Mouse (Mus musculus) ES-Bruce4 (cell line): ENCODE measurements around the gene Hmgcs1. TPM values are rescaled to one million over a fixed set of nuclear protein-coding genes. Genes with fewer than 3 reads are reported as not detected.
"Not testable (repeated sequence)": the region's sequence is repeated elsewhere in the genome, so short reads cannot be mapped to it uniquely, and the experiment has no call there.

Experiments
- H3K27ac ChIP-seq: 2 replicates; pipeline ENCODE4 v1.5.1; 2012; ENCODE audit warnings: low read length, inconsistent platforms; ENCODE audit not compliant: insufficient read depth
- H3K27me3 ChIP-seq: 2 replicates; pipeline ENCODE4 v1.6.1; 2012; ENCODE audit warnings: mild to moderate bottlenecking, low read length, inconsistent platforms; ENCODE audit not compliant: control insufficient read depth, poor library complexity, insufficient read depth, severe bottlenecking
- H3K36me3 ChIP-seq: 2 replicates; pipeline ENCODE4 v1.6.1; 2012; ENCODE audit warnings: inconsistent platforms, mild to moderate bottlenecking, low read length, moderate library complexity; ENCODE audit not compliant: control insufficient read depth, poor library complexity, insufficient read depth, severe bottlenecking
- H3K4me1 ChIP-seq: one replicate; pipeline ENCODE4 v1.8.1; 2011; ENCODE audit warnings: low read length; ENCODE audit not compliant: control insufficient read depth, insufficient read depth
- H3K4me3 ChIP-seq: 2 replicates; pipeline ENCODE4 v1.5.1; 2011; ENCODE audit warnings: low read depth, mild to moderate bottlenecking, low read length
- H3K9ac ChIP-seq: 2 replicates; pipeline ENCODE4 v1.6.1; 2012; ENCODE audit warnings: low read depth, mild to moderate bottlenecking, inconsistent platforms; ENCODE audit not compliant: poor library complexity, severe bottlenecking
- H3K9me3 ChIP-seq: replicated peaks from 2 replicates; pipeline ENCODE4 v1.6.1; 2012; ENCODE audit warnings: mild to moderate bottlenecking, low read length, inconsistent platforms; ENCODE audit not compliant: control insufficient read depth, poor library complexity, insufficient read depth, severe bottlenecking
- CTCF ChIP-seq: IDR thresholded peaks from one replicate; pipeline ENCODE4 v1.8.1; 2011; ENCODE audit warnings: low read depth, low read length
- EP300 ChIP-seq: IDR thresholded peaks from 2 replicates; pipeline ENCODE4 v1.6.1; 2011; ENCODE audit warnings: low read depth, low read length; ENCODE audit not compliant: insufficient read depth
- POLR2A ChIP-seq: IDR thresholded peaks from one replicate; pipeline ENCODE4 v1.8.1; 2011; ENCODE audit warnings: low read length; ENCODE audit not compliant: insufficient read depth
- polyA plus RNA-seq: library from polyadenylated mRNA; stranded (reverse); fragments of >200 nt; gene quantifications from 2 replicates; pipeline ENCODE4 v1.2.4, GENCODE M21; 2011; ENCODE audit warnings: low read depth; ENCODE audit not compliant: missing spikeins, insufficient read depth, insufficient read length

Hmgcs1 gene
- polyA plus RNA-seq, 1 experiment: 300 TPM

DNA sequence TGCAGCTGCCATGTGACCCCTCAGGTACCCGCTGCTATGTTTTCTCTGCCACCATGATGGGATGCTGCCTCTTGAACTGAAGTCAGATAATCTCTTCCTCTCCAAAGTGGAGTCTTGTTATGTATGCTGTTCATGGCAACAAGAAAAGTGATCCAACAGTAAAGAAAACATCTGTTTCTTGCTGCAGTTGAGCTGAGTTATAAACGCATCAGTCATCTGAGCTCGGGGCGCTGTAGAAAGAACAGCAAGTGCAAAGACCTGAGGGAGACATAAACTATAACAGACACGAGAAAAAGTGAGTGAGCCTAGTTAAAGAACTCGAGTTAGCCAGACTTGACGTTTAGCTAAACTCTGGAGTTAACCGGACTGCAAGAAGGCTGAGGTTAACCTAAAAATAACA lies 11.4 kb upstream of the Hmgcs1 start:
- H3K4me3 ChIP-seq: no peak overlapping the region
- H3K4me1 ChIP-seq: no peaks in the 10 kb centered on the region
- H3K27me3 ChIP-seq: no peaks in the 10 kb centered on the region
- no peak overlapping the region for H3K27ac ChIP-seq
- H3K9ac ChIP-seq: no peak overlapping the region
- TF ChIP-seq EP300: no peak
- no peak for TF ChIP-seq POLR2A
- no peak for TF ChIP-seq CTCF
- H3K36me3 ChIP-seq: no peaks in the 10 kb centered on the region
- H3K9me3 ChIP-seq: 0 out of 2 replicates have a peak, but pooled peaks cover 2% of the 10 kb centered on the region

DNA sequence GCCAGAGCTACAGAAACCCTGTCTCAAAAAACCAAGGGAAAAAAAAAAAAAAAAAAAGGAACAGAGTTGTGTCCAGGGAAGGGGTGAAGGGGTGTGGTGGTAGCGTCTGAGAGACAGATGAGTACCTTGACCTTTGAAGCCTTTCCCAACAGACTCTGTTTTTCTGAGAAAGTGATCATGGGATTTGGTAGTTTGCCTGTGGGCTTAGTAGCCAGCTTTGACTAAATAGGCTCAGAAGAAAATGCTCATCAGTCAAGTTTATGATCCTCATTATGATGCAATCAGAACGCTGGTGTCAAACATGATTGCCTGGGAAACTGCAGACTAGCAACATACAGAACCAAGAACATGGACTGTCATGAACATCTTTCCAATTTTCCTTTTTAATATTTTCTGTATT lies 10.5 kb upstream of the Hmgcs1 start:
- TF ChIP-seq POLR2A (no peak), CTCF (no peak), EP300 (no peak)
- H3K9ac ChIP-seq: no peak overlapping the region
- no peaks in the 10 kb centered on the region for H3K36me3 ChIP-seq
- no peak overlapping the region for H3K4me3 ChIP-seq
- no peaks in the 10 kb centered on the region for H3K4me1 ChIP-seq
- no peaks in the 10 kb centered on the region for H3K9me3 ChIP-seq
- H3K27me3 ChIP-seq: no peaks in the 10 kb centered on the region
- no peak overlapping the region for H3K27ac ChIP-seq

DNA sequence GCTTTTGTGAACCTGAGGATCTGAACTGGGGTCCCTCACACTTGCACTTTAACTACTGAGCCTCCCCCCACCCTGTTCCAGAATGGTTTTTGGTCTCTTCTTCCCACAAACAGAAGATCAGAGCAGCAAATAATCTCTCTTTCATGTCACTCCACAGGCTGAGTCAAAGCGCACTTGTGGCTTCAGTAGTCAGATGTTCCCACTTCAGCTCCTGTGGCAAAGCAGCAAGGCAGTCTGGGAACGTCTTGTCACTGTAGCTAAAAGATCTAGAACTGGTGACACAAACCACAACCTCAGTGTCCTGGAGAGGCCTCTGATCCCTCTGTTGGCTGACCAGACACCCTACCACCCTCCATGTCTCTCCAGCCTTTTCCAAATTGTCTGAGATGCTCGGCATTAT lies 9.0 kb upstream of the Hmgcs1 start:
- Histone ChIP-seq H3K9ac (no peak overlapping the region), H3K36me3 (no peaks in the 10 kb centered on the region), H3K9me3 (no peaks in the 10 kb centered on the region), H3K4me1 (no peaks in the 10 kb centered on the region), H3K27ac (no peak overlapping the region), H3K27me3 (no peaks in the 10 kb centered on the region), H3K4me3 (no peak overlapping the region)
- TF ChIP-seq CTCF (no peak), EP300 (no peak), POLR2A (no peak)

DNA sequence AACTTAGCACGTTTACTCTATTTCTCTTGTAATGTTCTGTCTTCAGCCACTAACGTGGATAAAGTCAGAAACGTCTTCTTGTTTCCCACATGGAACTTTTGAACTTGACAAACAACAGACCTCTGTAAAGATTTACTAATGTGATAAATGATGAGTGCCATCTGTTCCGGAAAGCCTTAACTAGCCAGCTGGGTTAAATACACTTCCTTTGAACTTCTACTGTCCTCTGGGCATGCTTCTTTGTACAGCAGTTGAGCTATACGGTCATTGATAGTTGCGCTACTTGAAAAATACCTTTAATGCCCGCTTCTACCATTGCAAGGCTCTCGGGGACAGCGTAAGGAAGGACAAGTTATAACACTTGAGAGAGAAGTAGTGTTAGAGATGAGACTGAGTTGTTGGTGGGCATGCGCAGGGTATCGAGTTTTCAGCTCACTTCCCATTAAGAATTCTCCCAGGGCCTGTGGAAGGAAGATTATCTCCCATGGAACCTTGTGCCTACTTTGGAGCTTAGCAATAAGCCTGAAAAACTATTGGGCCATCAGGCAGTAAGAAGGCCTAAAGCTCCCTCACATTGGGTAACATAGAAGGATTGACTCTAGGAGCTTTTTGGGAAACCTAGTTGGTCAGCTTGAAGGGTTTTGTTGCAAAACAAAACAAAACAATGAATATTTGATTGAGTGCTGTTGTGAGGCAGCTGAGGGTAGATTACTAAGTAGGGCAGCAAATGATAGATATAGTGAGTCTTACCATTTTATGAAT lies 5.6 kb upstream of the Hmgcs1 start:
- Histone ChIP-seq H3K27ac (no peak overlapping the region), H3K36me3 (no peaks in the 10 kb centered on the region), H3K27me3 (no peaks in the 10 kb centered on the region), H3K4me1 (peaks cover 2% of the 10 kb centered on the region), H3K4me3 (no peak overlapping the region), H3K9ac (no peak overlapping the region), H3K9me3 (no peaks in the 10 kb centered on the region)
- TF ChIP-seq EP300 (no peak), POLR2A (no peak), CTCF (no peak)

DNA sequence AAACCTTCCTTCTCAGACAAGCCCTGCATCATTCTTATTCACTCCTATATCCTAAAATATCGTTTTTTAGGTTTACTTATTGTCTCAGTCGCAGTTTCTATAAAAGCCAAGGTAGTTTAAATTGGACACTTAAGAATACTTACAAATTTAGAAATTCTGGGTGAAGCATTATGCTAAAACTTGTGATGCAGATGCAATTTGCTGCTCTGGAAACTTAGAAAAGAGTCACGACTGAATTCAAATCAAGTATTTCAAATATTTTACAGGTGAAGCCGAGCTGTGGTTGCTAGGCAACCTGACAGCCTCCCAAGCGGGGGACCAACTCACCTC lies 505 bp upstream of the Hmgcs1 start:
- peak overlapping the region; percentile 1; the same call in 1 of the 2 replicates for H3K4me3 ChIP-seq
- peaks cover 4% of the 10 kb centered on the region for H3K4me1 ChIP-seq
- no peaks in the 10 kb centered on the region; the same call in 1 of the 2 replicates for H3K9me3 ChIP-seq
- no peak overlapping the region for H3K9ac ChIP-seq
- TF ChIP-seq EP300 (no peak), POLR2A (no peak), CTCF (no peak)
- no peaks in the 10 kb centered on the region for H3K27me3 ChIP-seq
- no peak overlapping the region for H3K27ac ChIP-seq
- peaks cover 8% of the 10 kb centered on the region; the same call in 1 of the 2 replicates for H3K36me3 ChIP-seq

DNA sequence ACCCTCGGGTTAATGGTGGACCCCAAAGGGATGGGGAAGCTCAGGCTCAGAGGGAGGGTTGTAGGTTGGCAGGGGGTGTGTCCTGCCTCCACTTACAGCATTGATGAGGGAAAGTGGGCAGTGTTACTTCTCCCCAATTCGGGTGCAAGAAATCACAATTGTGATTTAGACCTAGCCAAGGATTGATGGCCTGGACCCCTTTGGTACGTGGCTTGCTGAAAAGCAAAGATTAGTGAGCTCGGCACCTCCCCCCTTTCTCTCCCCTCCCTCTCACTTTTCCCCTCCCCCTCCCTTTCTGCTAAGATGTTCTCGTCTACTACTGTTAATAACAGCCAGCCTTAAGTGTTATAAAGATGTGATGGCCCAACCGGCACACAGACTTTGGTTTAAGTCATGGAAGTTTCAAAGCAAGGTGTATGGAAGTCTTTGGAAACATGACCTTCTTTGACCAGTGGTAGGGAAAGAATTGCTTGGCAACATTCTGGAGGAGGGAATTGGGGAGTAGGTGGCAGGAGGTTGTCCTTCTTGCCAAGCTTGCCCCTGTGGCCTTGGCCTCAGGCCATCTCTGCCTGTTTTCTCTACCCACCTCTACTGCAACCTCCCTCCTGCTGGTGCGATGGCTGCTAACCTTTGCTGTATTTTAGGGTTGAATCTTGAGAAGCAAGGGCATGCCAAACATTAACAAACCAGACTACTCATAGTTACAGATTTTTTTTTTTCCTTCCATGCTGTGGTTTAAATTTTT lies 869 bp downstream of the Hmgcs1 start:
- H3K27me3 ChIP-seq: no peaks in the 10 kb centered on the region
- H3K9ac ChIP-seq: peak overlapping the region; percentile 88
- no peaks in the 10 kb centered on the region; the same call in 1 of the 2 replicates for H3K9me3 ChIP-seq
- H3K27ac ChIP-seq: peak overlapping the region; percentile 80
- H3K4me3 ChIP-seq: peak overlapping the region; percentile 99
- peaks cover 4% of the 10 kb centered on the region for H3K4me1 ChIP-seq
- peaks cover 8% of the 10 kb centered on the region; the same call in 1 of the 2 replicates for H3K36me3 ChIP-seq
- TF ChIP-seq POLR2A: no peak
- TF ChIP-seq CTCF: no peak
- no peak for TF ChIP-seq EP300

DNA sequence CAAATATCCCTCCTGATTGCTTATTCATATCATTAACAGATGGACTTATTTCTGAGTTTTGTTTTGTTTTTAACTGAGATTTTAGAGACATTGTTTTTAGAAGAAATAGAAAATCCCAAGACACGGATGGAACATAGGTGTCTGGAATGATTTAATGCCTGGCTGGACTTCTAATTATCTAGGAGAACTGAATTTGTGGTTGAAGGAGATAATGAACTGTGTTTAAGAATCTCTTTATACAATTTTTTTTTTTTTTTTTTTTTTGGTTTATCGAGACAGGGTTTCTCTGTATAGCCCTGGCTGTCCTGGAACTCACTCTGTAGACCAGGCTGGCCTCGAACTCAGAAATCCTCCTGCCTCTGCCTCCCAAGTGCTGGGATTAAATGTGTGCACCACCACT lies 1.8 kb downstream of the Hmgcs1 start:
- H3K4me1 ChIP-seq, H3K9ac ChIP-seq, H3K4me3 ChIP-seq, H3K27ac ChIP-seq, H3K36me3 ChIP-seq, H3K9me3 ChIP-seq, H3K27me3 ChIP-seq: not testable (repeated sequence)
